Mouse (Mus musculus): ENCODE measurements around the gene Bphl. TPM values are rescaled to one million over a fixed set of nuclear protein-coding genes. Genes with fewer than 3 reads are reported as not detected.

The Bphl gene
- polyA plus RNA-seq, 1 experiment, result 27.7 TPM

DNA sequence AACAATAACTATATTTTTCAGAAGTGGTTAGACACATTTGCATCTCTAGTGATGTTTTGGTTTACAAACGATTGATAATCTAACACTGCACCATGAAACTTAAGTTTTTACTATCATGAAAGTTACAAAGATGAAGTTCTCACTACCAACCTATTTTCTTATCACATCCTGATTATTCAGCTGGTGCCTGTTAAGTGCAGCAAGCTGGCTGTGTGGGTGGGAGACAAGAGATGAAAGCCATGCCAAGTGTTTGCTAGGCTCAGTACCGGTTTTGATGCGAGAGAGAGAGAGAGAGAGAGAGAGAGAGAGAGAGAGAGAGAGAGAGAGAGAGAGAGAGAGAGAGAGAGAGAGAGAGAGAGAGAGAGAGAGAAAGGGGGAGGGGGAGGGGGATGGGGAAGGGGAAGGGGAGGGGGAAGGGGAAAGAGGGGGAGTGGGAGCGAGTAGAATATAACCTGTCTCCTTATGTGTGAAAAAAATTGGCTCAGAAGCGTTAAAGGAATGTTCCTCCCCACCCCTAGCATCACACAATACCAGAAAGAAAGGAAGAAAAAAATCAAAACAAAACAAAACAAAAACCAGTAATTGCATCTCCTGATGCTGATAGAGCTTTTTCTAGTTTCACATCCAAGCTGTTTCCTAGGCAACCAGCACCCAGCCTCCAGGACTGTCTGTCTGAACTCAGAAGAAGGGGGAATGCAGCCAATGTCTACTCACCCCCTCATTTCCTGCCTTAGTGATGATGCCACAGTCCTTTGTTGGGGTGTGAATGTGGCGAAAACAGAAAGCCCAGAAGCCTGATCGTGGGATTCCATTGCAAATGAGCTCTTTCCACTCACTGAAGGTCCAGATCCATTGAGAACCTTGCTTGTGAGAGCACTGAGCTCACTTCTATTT, 58.4 kb downstream of the Bphl start:
- no peak for TF ChIP-seq CTCF (IDR thresholded peaks at IDR 0.05; ENCODE audit: borderline replicate concordance, extremely low read depth, insufficient read depth, insufficient read length)
- TF ChIP-seq POLR2A (IDR thresholded peaks at IDR 0.05; ENCODE audit: borderline replicate concordance, extremely low read depth, insufficient read depth, insufficient read length, poor library complexity, severe bottlenecking), result no peak
- DNase-seq (ENCODE audit: low read depth), result peak; percentile 97

DNA sequence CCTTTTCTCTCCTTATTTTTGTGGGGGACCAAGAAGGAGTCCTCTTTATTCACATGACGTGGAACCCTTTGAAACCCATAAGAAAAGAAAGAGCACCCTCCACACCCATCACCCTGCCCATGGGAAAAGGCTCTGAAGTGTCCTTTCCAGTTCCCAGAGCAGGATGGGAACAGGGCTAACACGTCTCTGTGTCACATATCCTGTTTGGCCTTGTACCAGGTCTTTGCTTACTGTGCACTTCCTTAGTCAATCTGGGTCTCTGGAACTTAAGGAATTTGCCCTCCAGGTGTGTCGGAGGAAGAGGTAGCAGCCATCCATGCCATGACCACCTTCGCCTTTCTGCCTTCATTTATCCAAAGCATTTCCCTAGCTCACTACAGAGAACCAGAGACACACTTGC, 59.1 kb downstream of the Bphl start:
- TF ChIP-seq POLR2A (IDR thresholded peaks at IDR 0.05; ENCODE audit: borderline replicate concordance, extremely low read depth, insufficient read depth, insufficient read length, poor library complexity, severe bottlenecking) (no peak), CTCF (IDR thresholded peaks at IDR 0.05; ENCODE audit: borderline replicate concordance, extremely low read depth, insufficient read depth, insufficient read length) (no peak)
- no peak for DNase-seq (ENCODE audit: low read depth)

- no peak for TF ChIP-seq CTCF (IDR thresholded peaks at IDR 0.05; ENCODE audit: borderline replicate concordance, extremely low read depth, insufficient read depth, insufficient read length)
- no peak for TF ChIP-seq POLR2A (IDR thresholded peaks at IDR 0.05; ENCODE audit: borderline replicate concordance, extremely low read depth, insufficient read depth, insufficient read length, poor library complexity, severe bottlenecking)
- DNase-seq (ENCODE audit: low read depth), result peak; percentile 60
Measured at GRCm38 (mm10) chr13:34097086-34097485, 59.7 kb downstream of the Bphl start.

DNA sequence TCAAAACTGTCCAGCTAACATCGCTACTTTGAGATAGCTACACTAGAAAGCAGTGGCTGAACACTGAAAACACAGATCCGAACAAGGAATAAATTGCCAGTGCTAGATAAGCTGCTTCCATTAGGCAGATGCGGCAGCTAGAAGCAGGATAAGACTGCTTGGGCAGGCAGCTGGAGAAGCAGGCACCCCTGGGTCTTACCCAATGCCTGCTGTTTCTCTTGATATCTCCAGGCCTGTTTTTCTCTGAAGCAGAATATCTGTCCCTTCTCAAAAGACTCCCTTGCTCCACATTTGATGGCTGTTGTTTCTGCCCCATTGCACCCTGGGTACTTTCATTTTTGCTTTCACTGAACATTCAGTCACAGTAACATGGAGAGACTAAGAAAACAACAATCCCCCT, 63.3 kb downstream of the Bphl start:
- TF ChIP-seq POLR2A (IDR thresholded peaks at IDR 0.05; ENCODE audit: borderline replicate concordance, extremely low read depth, insufficient read depth, insufficient read length, poor library complexity, severe bottlenecking) (no peak), CTCF (IDR thresholded peaks at IDR 0.05; ENCODE audit: borderline replicate concordance, extremely low read depth, insufficient read depth, insufficient read length) (no peak)
- DNase-seq (ENCODE audit: low read depth), result no peak

- TF ChIP-seq CTCF (IDR thresholded peaks at IDR 0.05; ENCODE audit: borderline replicate concordance, extremely low read depth, insufficient read depth, insufficient read length), result no peak
- no peak for TF ChIP-seq POLR2A (IDR thresholded peaks at IDR 0.05; ENCODE audit: borderline replicate concordance, extremely low read depth, insufficient read depth, insufficient read length, poor library complexity, severe bottlenecking)
Measured at GRCm38 (mm10) chr13:34101247-34101646, 63.9 kb downstream of the Bphl start.

DNA sequence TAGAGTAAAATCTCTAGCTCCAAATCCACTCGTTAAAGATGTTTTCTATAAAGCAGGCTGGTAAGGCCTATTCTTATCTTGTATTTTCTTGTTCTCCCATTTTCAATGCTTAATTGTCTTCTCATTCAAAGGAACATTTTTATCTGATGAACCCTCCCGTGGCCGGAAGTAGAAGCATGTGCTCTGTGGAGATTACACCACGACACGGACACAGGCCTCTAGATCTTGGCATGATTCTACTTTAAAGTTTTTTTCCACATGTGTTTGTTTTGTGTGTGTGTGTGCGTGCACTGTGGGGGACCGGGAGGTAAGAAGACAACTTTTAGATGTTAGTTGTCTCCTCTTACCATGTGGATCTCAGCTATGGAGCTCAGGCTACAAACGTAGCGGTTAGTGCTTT, 64.5 kb downstream of the Bphl start:
- no peak for DNase-seq (ENCODE audit: low read depth)
- no peak for TF ChIP-seq POLR2A (IDR thresholded peaks at IDR 0.05; ENCODE audit: borderline replicate concordance, extremely low read depth, insufficient read depth, insufficient read length, poor library complexity, severe bottlenecking)
- TF ChIP-seq CTCF (IDR thresholded peaks at IDR 0.05; ENCODE audit: borderline replicate concordance, extremely low read depth, insufficient read depth, insufficient read length), result no peak

More at GRCm38 (mm10) chr13:34101247-34101646, 63.9 kb downstream of the Bphl start:
- no peak for DNase-seq (ENCODE audit: low read depth)

GRCm38 (mm10) chr13:34105364-34105763, 68.0 kb downstream of the Bphl start:
- no peak for TF ChIP-seq POLR2A (IDR thresholded peaks at IDR 0.05; ENCODE audit: borderline replicate concordance, extremely low read depth, insufficient read depth, insufficient read length, poor library complexity, severe bottlenecking)
- TF ChIP-seq CTCF (IDR thresholded peaks at IDR 0.05; ENCODE audit: borderline replicate concordance, extremely low read depth, insufficient read depth, insufficient read length), result no peak
- no peak for DNase-seq (ENCODE audit: low read depth)

DNA sequence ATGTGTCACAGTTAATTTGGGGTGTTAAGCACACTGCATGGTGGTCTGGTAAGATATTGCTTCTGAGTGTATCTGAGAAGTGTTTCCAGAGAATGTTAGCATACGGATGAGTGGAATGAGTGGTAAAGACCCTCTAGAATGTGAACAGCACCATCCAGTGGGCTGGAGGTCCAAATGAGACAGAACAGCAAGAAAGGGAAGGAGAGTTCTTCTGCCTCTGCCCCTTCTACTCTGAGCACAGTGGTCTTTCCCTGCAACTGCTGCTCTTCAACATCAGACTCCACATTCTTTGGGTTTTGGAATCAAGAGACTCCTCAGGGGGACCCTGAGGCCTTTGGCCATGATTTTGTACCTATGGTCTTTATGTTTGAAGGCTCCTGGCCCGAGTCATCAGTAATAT, 68.9 kb downstream of the Bphl start:
- no peak for DNase-seq (ENCODE audit: low read depth)
- TF ChIP-seq POLR2A (IDR thresholded peaks at IDR 0.05; ENCODE audit: borderline replicate concordance, extremely low read depth, insufficient read depth, insufficient read length, poor library complexity, severe bottlenecking), result no peak
- no peak for TF ChIP-seq CTCF (IDR thresholded peaks at IDR 0.05; ENCODE audit: borderline replicate concordance, extremely low read depth, insufficient read depth, insufficient read length)

DNA sequence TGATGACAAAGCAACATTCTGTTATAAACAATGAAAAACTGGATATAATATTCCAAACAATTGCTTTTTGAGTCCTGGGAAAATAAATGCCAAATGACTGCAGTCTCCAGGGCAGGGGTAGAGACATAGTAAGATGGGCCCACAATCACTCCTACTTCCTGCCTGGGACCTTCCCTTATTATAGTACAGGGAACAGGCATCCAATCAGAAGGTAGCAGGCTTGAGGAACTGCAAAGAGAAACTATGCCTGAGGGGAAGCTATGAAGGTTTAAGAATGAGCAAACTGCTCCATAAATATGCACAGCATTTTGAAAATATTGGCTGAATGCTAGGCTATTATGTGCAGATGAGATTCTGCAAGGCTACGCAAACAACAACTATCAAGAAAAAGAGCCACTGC, 69.6 kb downstream of the Bphl start:
- TF ChIP-seq CTCF (IDR thresholded peaks at IDR 0.05; ENCODE audit: borderline replicate concordance, extremely low read depth, insufficient read depth, insufficient read length), result no peak
- no peak for TF ChIP-seq POLR2A (IDR thresholded peaks at IDR 0.05; ENCODE audit: borderline replicate concordance, extremely low read depth, insufficient read depth, insufficient read length, poor library complexity, severe bottlenecking)
- no peak for DNase-seq (ENCODE audit: low read depth)

DNA sequence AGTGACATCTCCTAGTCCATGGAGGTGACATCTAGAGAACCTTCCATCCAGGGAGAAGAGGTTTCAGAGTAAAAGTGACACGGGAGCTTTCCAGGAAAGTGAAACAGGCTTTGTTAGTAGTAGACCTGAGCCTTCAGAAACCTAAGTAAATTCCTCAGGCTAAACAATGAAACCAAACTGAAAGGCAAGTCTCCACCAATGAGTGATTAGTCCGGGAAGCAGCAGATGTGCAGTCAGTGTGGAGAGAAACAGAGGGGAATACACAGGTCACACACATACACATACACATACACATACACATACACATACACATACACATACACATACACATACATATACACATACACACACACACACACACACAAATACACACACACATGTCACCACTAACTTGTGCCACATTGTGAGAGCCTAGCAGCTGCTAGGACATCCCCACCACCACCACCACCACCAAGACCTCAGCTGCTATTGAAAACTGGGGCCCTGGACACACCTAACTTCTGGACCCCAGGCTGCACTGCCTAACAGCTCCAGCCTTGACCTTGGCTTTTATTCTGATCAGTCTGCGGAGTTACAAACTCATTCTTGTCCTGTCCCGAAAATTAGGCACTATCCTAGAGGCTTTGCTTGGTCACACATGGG, 71.8 kb downstream of the Bphl start:
- TF ChIP-seq CTCF (IDR thresholded peaks at IDR 0.05; ENCODE audit: borderline replicate concordance, extremely low read depth, insufficient read depth, insufficient read length) (no peak), POLR2A (IDR thresholded peaks at IDR 0.05; ENCODE audit: borderline replicate concordance, extremely low read depth, insufficient read depth, insufficient read length, poor library complexity, severe bottlenecking) (no peak)
- no peak for DNase-seq (ENCODE audit: low read depth)

DNA sequence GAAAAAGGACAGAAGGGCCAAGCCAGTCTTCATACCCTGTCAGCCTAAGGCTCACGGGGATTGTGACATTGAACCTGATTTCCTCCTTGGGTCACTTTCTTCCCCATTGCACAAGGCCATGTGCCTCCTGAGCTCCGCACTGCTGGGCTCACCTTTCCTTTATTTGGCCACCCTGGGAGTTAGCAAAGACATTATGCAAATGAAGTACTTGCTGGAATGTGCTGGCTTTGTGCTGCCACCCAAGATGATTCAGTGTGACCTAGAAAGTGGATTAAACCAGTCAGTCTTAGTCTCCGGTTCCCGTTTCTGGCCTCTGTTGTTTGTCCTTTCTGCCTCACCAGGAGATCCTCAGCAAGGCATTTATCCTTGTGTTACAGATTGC, 72.3 kb downstream of the Bphl start:
- no peak for DNase-seq (ENCODE audit: low read depth)
- no peak for TF ChIP-seq CTCF (IDR thresholded peaks at IDR 0.05; ENCODE audit: borderline replicate concordance, extremely low read depth, insufficient read depth, insufficient read length)
- TF ChIP-seq POLR2A (IDR thresholded peaks at IDR 0.05; ENCODE audit: borderline replicate concordance, extremely low read depth, insufficient read depth, insufficient read length, poor library complexity, severe bottlenecking), result no peak

All from brain, embryonic 14.5 days (tissue).